Mouse (Mus musculus) hindbrain, embryonic 10.5 days (tissue): ENCODE measurements around the gene Epha4. TPM values are rescaled to one million over a fixed set of nuclear protein-coding genes. Genes with fewer than 3 reads are reported as not detected.

Source experiments
- DNase-seq: peaks from one replicate; pipeline ENCODE4 v3.0.0-alpha.2; 2017; ENCODE audit warnings: low spot score
- H3K27ac ChIP-seq: fragments of 300-500 bp; sonication (generic); 2 replicates; pipeline ENCODE4 v1.5.1; 2016; ENCODE audit warnings: mild to moderate bottlenecking, moderate library complexity
- H3K27me3 ChIP-seq: fragments of 300-500 bp; sonication (generic); 2 replicates; pipeline ENCODE4 v1.6.1; 2016; ENCODE audit warnings: mild to moderate bottlenecking; ENCODE audit not compliant: poor library complexity, insufficient read depth, severe bottlenecking
- H3K36me3 ChIP-seq: fragments of 300-500 bp; sonication (generic); 2 replicates; pipeline ENCODE4 v1.6.1; 2016; ENCODE audit warnings: mild to moderate bottlenecking, moderate library complexity
- H3K4me1 ChIP-seq: fragments of 300-500 bp; sonication (generic); replicated peaks from 2 replicates; pipeline ENCODE4 v1.6.1; 2016; ENCODE audit warnings: mild to moderate bottlenecking
- H3K4me3 ChIP-seq: fragments of 300-500 bp; sonication (generic); 2 replicates; pipeline ENCODE4 v1.5.1; 2016; ENCODE audit warnings: mild to moderate bottlenecking, moderate library complexity
- H3K9me3 ChIP-seq: fragments of 300-500 bp; sonication (generic); 2 replicates; pipeline ENCODE4 v1.6.1; 2016; ENCODE audit warnings: mild to moderate bottlenecking, moderate library complexity
- WGBS: fragments of 180-500 bp; shearing (Covaris S2); methylation state at CpG from one replicate; pipeline ENCODE4 v1.1.7; 2016; 5-methylcytosine and 5-hydroxymethylcytosine counted together
- polyA plus RNA-seq: library from polyadenylated mRNA; unstranded; fragments of >200 nt; fragmentation: Nextera tagmentation; extraction: Ambion mirVana; gene quantifications from 2 replicates; pipeline ENCODE4 v1.2.1, GENCODE M21; 2016

Gene Epha4
- 25.4 and 30.4 TPM in 2 replicates for polyA plus RNA-seq

GRCm38 (mm10) chr1:77514963-77515650, at the start of gene Epha4:
Gene Epha4 (minus strand): TSS chr1:77515088.
- H3K4me3 ChIP-seq, result peak within 1 kb of the TSS; percentile 80
- peaks cover 59% of the 10 kb centered on the region for H3K4me1 ChIP-seq
- H3K27ac ChIP-seq, result peak within 1 kb of the TSS; percentile 93
- WGBS, result under 1% methylated on average over 40 of the region's 40 CpGs
- H3K36me3 ChIP-seq, result peaks cover 8% of the 10 kb centered on the region
- peak; percentile 94 for DNase-seq
- no peaks in the 10 kb centered on the region for H3K9me3 ChIP-seq
- peaks cover 19% of the 10 kb centered on the region for H3K27me3 ChIP-seq

- Histone ChIP-seq H3K27me3 (no peaks in the 10 kb centered on the region), H3K4me1 (peaks cover 24% of the 10 kb centered on the region), H3K9me3 (no peaks in the 10 kb centered on the region), H3K36me3 (no peaks in the 10 kb centered on the region), H3K4me3 (no peak overlapping the region), H3K27ac (no peak overlapping the region)
- 49% methylated on average over 3 of the region's 3 CpGs for WGBS
- DNase-seq, result no peak
Measured at GRCm38 (mm10) chr1:77556199-77556598, 41.3 kb upstream of the Epha4 start.

GRCm38 (mm10) chr1:77551927-77552326, 37.0 kb upstream of the Epha4 start:
- Histone ChIP-seq H3K4me3 (no peak overlapping the region), H3K9me3 (no peaks in the 10 kb centered on the region), H3K27ac (no peak overlapping the region), H3K36me3 (no peaks in the 10 kb centered on the region), H3K4me1 (peaks cover 29% of the 10 kb centered on the region), H3K27me3 (no peaks in the 10 kb centered on the region)
- peak; percentile 11 for DNase-seq
- 79% methylated on average over 7 of the region's 7 CpGs for WGBS

- Histone ChIP-seq H3K9me3 (no peaks in the 10 kb centered on the region), H3K27ac (peak overlapping the region; percentile 75), H3K27me3 (no peaks in the 10 kb centered on the region), H3K4me3 (0 out of 2 replicates have a peak overlapping the region, but pooled peaks have one; percentile 6), H3K4me1 (peaks cover 58% of the 10 kb centered on the region), H3K36me3 (no peaks in the 10 kb centered on the region)
- 26% methylated on average over 6 of the region's 6 CpGs for WGBS
- peak; percentile 64 for DNase-seq
Measured at GRCm38 (mm10) chr1:77545722-77546121, 30.8 kb upstream of the Epha4 start.

- 65% methylated on average over 1 of the region's 1 CpGs for WGBS
- H3K4me3 ChIP-seq, result no peak overlapping the region
- no peaks in the 10 kb centered on the region for H3K27me3 ChIP-seq
- no peaks in the 10 kb centered on the region for H3K9me3 ChIP-seq
- peak overlapping the region; percentile 62 for H3K27ac ChIP-seq
- H3K4me1 ChIP-seq, result peaks cover 64% of the 10 kb centered on the region
- H3K36me3 ChIP-seq, result no peaks in the 10 kb centered on the region
- no peak for DNase-seq
Measured at GRCm38 (mm10) chr1:77545035-77545434, 30.1 kb upstream of the Epha4 start.

GRCm38 (mm10) chr1:77544279-77544678, 29.4 kb upstream of the Epha4 start:
- no peaks in the 10 kb centered on the region for H3K36me3 ChIP-seq
- WGBS, result 31% methylated on average over 3 of the region's 3 CpGs

GRCm38 (mm10) chr1:77539945-77540344, 25.1 kb upstream of the Epha4 start:
- H3K4me1 ChIP-seq, result peaks cover 52% of the 10 kb centered on the region
- WGBS, result 57% methylated on average over 12 of the region's 12 CpGs
- no peaks in the 10 kb centered on the region for H3K36me3 ChIP-seq
- peak; percentile 65 for DNase-seq
- no peak overlapping the region for H3K4me3 ChIP-seq
- H3K27me3 ChIP-seq, result no peaks in the 10 kb centered on the region
- peak overlapping the region; percentile 66 for H3K27ac ChIP-seq
- H3K9me3 ChIP-seq, result no peaks in the 10 kb centered on the region

More at GRCm38 (mm10) chr1:77544279-77544678, 29.4 kb upstream of the Epha4 start:
- Histone ChIP-seq H3K27ac (peak overlapping the region; percentile 62), H3K9me3 (no peaks in the 10 kb centered on the region), H3K4me1 (peaks cover 71% of the 10 kb centered on the region), H3K4me3 (no peak overlapping the region), H3K27me3 (no peaks in the 10 kb centered on the region)
- DNase-seq, result no peak

- DNase-seq, result no peak
- WGBS, result 67% methylated on average over 2 of the region's 2 CpGs
- Histone ChIP-seq H3K9me3 (no peaks in the 10 kb centered on the region), H3K36me3 (no peaks in the 10 kb centered on the region), H3K4me1 (peaks cover 38% of the 10 kb centered on the region), H3K27me3 (no peaks in the 10 kb centered on the region), H3K4me3 (no peak overlapping the region), H3K27ac (no peak overlapping the region)
Measured at GRCm38 (mm10) chr1:77538559-77538958, 23.7 kb upstream of the Epha4 start.

GRCm38 (mm10) chr1:77535905-77536304, 21.0 kb upstream of the Epha4 start:
- no peak for DNase-seq
- Histone ChIP-seq H3K4me3 (no peak overlapping the region), H3K27me3 (no peaks in the 10 kb centered on the region), H3K36me3 (no peaks in the 10 kb centered on the region), H3K4me1 (peaks cover 29% of the 10 kb centered on the region), H3K9me3 (no peaks in the 10 kb centered on the region), H3K27ac (no peak overlapping the region)
- 82% methylated on average over 5 of the region's 5 CpGs for WGBS

- H3K27ac ChIP-seq, result no peak overlapping the region
- H3K4me3 ChIP-seq, result no peak overlapping the region
- H3K27me3 ChIP-seq, result no peaks in the 10 kb centered on the region
- no peaks in the 10 kb centered on the region for H3K9me3 ChIP-seq
- no peaks in the 10 kb centered on the region for H3K36me3 ChIP-seq
- 0 out of 2 replicates have a peak, but pooled peaks cover 12% of the 10 kb centered on the region for H3K4me1 ChIP-seq
- 47% methylated on average over 6 of the region's 6 CpGs for WGBS
- no peak for DNase-seq
Measured at GRCm38 (mm10) chr1:77532576-77533183, 17.8 kb upstream of the Epha4 start.

GRCm38 (mm10) chr1:77531934-77532575, 17.2 kb upstream of the Epha4 start:
- Histone ChIP-seq H3K27me3 (no peaks in the 10 kb centered on the region), H3K27ac (no peak overlapping the region), H3K4me1 (0 out of 2 replicates have a peak, but pooled peaks cover 16% of the 10 kb centered on the region), H3K9me3 (no peaks in the 10 kb centered on the region), H3K36me3 (no peaks in the 10 kb centered on the region), H3K4me3 (no peak overlapping the region)
- WGBS, result 57% methylated on average over 5 of the region's 5 CpGs
- no peak for DNase-seq

- 89% methylated on average over 8 of the region's 8 CpGs for WGBS
- Histone ChIP-seq H3K4me3 (no peak overlapping the region), H3K36me3 (no peaks in the 10 kb centered on the region), H3K27ac (peak overlapping the region; percentile 5; the same call in 1 of the 2 replicates), H3K27me3 (peaks cover 9% of the 10 kb centered on the region; the same call in 1 of the 2 replicates), H3K9me3 (no peaks in the 10 kb centered on the region), H3K4me1 (peaks cover 35% of the 10 kb centered on the region)
- DNase-seq, result no peak
Measured at GRCm38 (mm10) chr1:77525082-77525481, 10.2 kb upstream of the Epha4 start.

GRCm38 (mm10) chr1:77523354-77523753, 8.5 kb upstream of the Epha4 start:
- DNase-seq, result no peak
- H3K4me3 ChIP-seq, result no peak overlapping the region
- no peak overlapping the region for H3K27ac ChIP-seq
- WGBS, result 75% methylated on average over 2 of the region's 2 CpGs
- H3K9me3 ChIP-seq, result no peaks in the 10 kb centered on the region
- H3K4me1 ChIP-seq, result peaks cover 31% of the 10 kb centered on the region
- peaks cover 17% of the 10 kb centered on the region for H3K27me3 ChIP-seq
- no peaks in the 10 kb centered on the region for H3K36me3 ChIP-seq
